Mouse (Mus musculus) liver, embryonic 14.5 days (tissue): ENCODE measurements around the gene Nfatc2.

Experiments used
- CTCF ChIP-seq: IDR thresholded peaks from 2 replicates; pipeline ENCODE4 v1.5.1; 2016; ENCODE audit warnings: antibody characterized with exemption, low read depth, control low read depth
- EP300 ChIP-seq: IDR thresholded peaks from 2 replicates; pipeline ENCODE4 v1.6.1; 2016; ENCODE audit warnings: antibody characterized with exemption, low read depth

DNA sequence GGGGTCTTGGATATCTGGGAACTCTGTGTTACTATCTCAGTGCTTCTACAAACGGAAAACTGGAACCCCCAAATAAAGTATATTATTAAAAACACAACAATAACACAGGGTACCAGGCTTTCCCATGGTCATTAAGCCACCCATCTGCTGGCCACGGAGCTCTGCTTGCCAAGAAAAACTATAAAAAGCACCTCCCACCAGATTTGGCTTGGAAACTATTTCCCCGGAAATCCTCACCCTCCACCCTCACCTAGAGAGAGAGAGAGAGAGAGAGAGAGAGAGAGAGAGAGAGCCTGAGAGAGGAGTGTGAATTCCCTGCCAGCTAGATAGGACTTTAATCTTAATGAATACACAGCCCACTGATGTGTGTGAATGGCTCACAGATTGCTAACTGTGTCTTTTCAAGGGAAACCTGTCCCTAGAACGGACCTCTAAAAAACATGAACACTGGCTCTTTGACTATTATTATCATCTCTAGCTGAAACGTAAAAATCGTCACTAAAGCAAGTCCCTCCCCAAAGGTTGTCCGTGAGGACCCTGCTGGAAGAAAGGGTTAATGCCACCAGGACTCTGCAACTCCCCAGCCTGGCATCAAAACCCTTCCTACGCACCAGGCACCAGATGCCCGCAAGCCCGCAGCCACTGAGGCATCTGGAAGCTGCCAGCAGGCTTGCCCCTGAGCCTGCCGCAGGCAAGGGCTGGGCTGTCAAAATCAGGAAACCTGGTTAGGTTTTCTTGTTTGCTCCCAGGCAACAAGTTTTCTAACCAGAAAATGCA lies 12.7 kb downstream of the Nfatc2 start:
- TF ChIP-seq CTCF (no peak), EP300 (no peak)
